Mouse (Mus musculus) gastrocnemius, postnatal 10 days (tissue): ENCODE measurements around the gene Anapc13. TPM values are rescaled to one million over a fixed set of nuclear protein-coding genes. Genes with fewer than 3 reads are reported as not detected.

Source experiments
- DNase-seq: peaks from one replicate; pipeline ENCODE4 v3.0.0; 2021; ENCODE audit warnings: mixed read lengths
- long read RNA-seq, 2 experiments: library from polyadenylated mRNA; stranded (forward); transcript quantifications; one replicate each; pipeline ENCODE4 v2.0.0; 2021
- total RNA-seq, 2 experiments: library from RNA; stranded (reverse); gene quantifications; 2 replicates each; pipeline ENCODE4 v1.2.3; 2021

The Anapc13 gene
- 100 to 1,000 TPM; 251 to 261 TPM for total RNA-seq
- long read RNA-seq, experiment 1, transcript Anapc13-204 (3 exons, 589 nt), result major isoform, 58 of 67 reads
- long read RNA-seq, experiment 1, partial matches to known transcripts, result 2 of 67 reads
- long read RNA-seq, experiment 1, other reads (novel, unspliced or antisense), result 4 of 67 reads
- long read RNA-seq, experiment 2, transcript Anapc13-204 (3 exons, 589 nt), result major isoform, 57 of 62 reads
- long read RNA-seq, experiment 2, partial matches to known transcripts, result 1 of 62 reads
- long read RNA-seq, experiment 2, other reads (novel, unspliced or antisense), result 1 of 62 reads

DNA sequence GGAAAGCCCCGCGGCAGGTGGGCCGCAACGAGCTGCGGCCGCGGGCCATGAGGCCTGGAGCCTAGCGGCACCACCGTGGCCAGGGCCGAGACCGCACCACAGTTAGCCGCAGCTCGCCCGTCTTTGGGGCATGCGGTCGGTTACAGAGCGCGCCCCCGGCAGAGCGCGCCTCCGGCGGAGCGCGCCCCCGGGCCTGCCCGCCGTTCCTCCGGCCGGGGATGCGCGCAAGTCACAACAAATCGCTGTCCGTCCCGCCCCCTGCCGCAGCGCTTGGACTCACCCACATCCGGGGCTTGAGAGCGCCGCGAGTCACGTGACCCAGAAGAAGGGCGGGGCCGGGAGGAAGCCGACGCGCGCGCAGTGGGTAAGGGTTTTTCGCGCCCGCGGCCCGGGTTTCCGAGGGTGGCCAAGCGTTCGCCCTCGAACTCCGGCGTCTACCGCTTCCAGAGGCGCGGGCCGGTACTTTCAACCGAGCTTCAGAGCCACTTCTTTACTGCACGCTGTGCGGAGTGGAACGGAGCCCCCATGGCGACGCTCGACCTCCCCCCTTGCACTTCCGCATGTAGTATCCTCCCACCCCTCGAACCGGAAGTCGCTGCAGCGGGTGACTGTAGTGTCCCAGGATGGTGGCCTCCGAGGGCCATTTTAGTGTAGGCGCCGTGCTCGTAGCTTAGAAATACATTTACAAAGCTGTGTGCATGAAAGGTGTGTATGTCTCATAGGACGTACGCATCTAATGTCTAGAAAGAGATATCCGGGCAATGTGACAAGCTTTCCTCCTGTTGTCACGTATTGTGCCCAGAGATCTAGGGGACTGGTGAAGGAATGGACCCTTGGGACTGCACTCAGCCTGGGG, at the start of gene Anapc13, which contains the start of gene Cep63:
Anapc13 (plus strand) TSS at position 314 of the 856 bp plus-strand sequence.
Cep63 (minus strand) TSS at position 552 of the 856 bp plus-strand sequence.
- peak; percentile 97 for DNase-seq

DNA sequence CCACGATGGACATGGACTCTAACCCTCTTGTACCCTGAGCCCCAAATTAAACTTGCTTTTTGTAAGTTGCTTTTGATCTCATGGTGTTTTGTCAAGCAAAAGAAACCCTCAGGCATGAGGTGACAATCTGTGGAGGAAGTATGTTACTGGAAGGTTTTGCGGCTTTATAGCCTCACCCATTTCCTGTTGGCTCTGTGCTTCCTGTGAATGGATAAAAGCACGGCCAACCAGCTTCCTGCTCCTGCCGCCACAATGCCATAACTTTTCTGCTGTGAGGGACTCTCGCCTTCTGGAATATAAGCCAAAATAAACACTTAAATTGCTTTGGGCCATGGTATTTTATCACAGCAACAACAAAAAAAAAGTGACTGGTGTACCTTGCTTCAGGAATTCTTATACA, 48.6 kb upstream of the Anapc13 start:
- DNase-seq, result no peak

- no peak for DNase-seq
These were observed 44.1 kb upstream of the Anapc13 start for GRCm38 (mm10) chr9:102581921-102582469.

GRCm38 (mm10) chr9:102587347-102587746, 38.7 kb upstream of the Anapc13 start:
- DNase-seq, result no peak

GRCm38 (mm10) chr9:102594667-102595393, 31.3 kb upstream of the Anapc13 start:
- DNase-seq, result no peak

DNA sequence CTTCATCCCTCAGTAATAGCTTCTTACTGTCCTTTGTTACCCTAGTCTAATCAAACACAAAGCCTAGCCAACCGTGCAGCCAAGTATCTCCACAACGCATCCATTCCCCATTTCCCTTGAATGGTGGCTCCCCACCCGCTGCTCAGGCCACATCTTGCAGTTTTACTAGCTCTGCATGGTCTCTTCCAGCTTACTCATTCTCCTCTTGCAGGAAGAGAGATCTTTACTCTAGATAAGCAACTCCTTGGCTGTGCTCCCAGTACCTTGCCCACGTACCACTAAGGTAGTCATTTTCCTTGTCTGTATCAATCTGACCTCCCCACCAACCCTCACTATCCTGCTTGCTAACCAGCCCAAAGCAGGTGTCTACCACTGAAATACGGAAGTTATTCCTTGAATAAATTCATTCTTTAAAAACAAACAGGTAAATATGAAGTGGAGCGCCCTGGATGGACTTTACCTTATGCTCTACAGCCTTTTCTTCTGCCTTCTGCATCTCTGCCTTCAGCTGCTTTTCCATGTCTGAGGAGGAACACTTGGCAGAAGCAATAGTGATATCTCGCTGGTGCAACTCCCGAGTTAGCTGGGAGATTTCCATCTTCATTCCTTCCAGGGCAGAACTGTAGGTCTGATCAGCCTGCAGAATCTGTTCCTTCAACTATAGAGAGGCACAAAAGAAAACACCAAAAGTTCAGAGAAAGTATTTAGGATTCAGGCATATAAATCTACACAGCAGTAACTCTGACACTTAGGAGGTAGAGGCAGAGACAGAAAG, 30.2 kb upstream of the Anapc13 start:
- no peak for DNase-seq

GRCm38 (mm10) chr9:102601187-102601586, 24.9 kb upstream of the Anapc13 start:
- no peak for DNase-seq

DNA sequence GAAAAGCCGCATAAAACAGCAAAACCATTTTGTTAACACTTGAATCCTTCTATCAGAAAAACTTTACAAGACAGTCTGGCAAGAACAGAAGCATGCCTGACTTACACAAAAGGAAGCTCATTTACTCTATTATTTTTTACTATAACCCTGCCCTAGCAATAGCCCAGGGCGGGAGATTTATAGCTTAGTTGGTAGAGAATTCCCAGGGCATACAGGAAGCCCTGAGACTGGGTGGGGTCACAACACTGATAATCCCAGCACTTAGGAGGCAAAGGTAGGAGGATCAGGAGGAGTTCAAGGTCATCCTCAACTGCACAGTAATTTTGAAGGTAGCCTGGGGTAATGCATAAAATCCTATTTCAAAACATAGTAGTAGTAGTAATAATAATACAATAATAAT, 24.4 kb upstream of the Anapc13 start:
- DNase-seq, result no peak

GRCm38 (mm10) chr9:102605162-102605561, 20.9 kb upstream of the Anapc13 start:
- no peak for DNase-seq

- no peak for DNase-seq
These were observed 18.6 kb upstream of the Anapc13 start for GRCm38 (mm10) chr9:102607471-102607870.

- no peak for DNase-seq
These were observed 16.9 kb upstream of the Anapc13 start for GRCm38 (mm10) chr9:102609221-102609620.

GRCm38 (mm10) chr9:102615071-102615470, 11.0 kb upstream of the Anapc13 start:
- DNase-seq, result no peak

DNA sequence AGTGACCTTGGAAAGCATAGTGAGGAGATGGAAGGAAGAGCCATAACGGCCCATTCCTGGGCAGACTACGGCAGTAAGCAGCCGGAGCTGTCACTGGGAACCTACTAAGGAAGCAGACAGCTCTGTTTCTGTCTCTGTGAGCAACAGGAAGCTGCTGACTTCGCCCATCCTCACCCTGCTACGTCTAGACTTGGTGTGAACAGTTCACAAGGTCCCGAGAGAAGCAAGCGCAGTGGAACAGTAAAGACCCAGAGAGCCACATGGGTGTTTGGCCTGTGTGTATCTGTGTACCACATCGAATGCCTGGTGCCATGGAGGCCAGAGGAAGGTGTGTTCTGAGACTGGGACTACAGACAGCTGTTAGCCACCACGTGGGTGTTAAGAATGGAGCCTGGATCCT, 9.8 kb upstream of the Anapc13 start:
- no peak for DNase-seq

GRCm38 (mm10) chr9:102621385-102621784, 4.7 kb upstream of the Anapc13 start:
- no peak for DNase-seq

- no peak for DNase-seq
These were observed 3.8 kb upstream of the Anapc13 start for GRCm38 (mm10) chr9:102622192-102622857.

GRCm38 (mm10) chr9:102622876-102623275, 3.2 kb upstream of the Anapc13 start:
- DNase-seq, result no peak

DNA sequence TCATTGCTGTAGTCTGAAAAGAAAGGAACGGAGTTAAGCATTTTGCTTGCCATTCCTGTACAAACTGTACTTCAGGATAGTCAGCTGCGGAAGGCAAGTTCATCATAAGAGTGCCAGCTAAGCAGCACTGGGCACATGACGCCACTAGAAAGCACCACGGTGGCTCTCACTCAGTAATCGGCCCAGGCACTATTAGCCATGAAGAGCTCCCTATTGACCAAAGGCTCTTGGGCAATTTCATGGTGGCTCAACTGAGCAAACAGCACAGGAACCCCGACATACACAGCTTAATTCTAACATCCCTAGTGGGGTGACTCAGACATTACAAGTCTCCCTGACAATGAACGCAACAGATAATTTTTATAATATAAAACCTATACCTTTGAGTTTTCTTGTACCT, 2.5 kb upstream of the Anapc13 start:
- DNase-seq, result no peak

DNA sequence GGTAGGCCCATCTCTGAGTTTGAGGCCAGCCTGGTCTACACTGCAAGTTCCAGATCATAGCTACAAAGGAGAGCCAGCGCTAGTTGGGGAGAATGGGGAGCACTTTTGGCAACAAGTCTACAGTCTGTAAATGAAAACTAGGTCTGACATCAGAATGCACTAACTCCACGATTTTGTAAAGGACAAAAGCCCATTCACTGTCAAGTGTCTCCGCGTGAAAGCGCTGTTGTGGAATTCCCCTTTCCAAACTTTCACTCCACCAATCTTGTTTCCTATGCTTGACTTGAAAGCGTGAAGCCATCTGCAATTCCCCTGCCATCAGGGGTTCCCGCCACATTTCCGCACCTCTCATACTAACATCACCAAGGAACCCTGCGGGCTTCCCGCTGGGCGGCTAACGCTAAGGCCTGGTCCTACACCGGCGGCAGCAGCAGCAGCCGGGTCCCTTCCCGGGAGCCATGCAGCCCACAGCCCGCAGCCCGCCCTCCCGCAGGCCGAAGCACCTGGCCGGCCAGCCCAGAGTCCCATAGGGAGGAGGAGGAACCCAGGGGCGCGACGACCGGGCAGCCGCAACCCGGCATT, 604 bp upstream of the Anapc13 start:
- DNase-seq, result no peak

- DNase-seq, result no peak
These were observed 736 bp downstream of the Anapc13 start for GRCm38 (mm10) chr9:102626839-102627225.

DNA sequence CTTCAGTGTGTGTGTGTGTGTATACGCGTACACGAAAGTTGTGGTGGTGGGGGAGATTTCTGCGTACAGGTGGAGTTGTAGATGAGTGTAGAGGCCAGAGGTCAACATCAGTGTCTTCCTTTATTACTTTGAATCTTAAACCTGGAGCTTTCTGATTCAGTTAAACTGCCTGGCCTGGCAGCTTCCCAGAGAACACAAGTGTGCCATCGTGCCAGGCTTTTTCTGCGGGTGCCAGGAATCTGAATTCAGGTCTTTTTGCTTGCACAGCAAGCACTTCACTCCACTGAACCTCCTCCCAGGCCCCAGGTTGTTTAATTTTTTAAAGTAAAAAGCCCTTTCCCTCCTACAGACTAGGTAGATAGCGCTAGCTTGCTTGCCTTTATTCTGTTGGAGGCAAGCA, 1.3 kb downstream of the Anapc13 start:
- DNase-seq, result no peak

DNA sequence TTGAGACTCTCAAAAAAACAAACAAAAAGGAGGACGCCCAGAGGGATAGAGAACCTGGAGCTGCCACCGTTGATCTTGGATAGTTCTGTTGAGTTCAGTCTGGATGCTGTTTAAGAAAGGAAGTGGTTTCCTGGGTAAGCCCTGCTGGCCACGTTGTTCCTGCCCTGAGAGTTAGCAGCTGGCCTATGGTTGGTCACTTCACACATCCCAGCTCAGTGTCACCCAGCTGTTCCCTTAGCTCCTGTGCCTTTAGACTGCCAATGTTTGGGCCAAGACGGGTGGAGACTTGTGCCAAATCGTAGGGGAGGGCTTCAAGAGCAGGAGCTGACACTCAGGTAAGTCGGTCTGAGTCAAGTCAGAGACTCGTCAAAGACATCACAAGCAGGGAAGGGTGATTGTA, 3.0 kb downstream of the Anapc13 start:
- DNase-seq, result no peak
